Mouse (Mus musculus): Measurements from ENCODE around the gene Cul1.

- TF ChIP-seq TAL1 (IDR thresholded peaks at IDR 0.05; ENCODE audit: low read length): no peak
- no peak for TF ChIP-seq GATA1 (IDR thresholded peaks at IDR 0.05; ENCODE audit: low read length)
Observed at GRCm38 (mm10) chr6:47467058-47467457, 13.9 kb downstream of the Cul1 start.
